Mouse (Mus musculus): ENCODE measurements around the gene Ppp1r26. TPM values are rescaled to one million over a fixed set of nuclear protein-coding genes. Genes with fewer than 3 reads are reported as not detected.
A peak's percentile ranks its signal among the peaks of the same experiment; 100 is the strongest.

Gene Ppp1r26
- polyA plus RNA-seq, 1 experiment from 2014 or later: 2.8 TPM

GRCm38 (mm10) chr2:28432811-28433210 is 13.8 kb upstream of the Ppp1r26 start:
- WGBS: 9% methylated on average over 1 of the region's 1 CpGs
- no peak overlapping the region for H3K9ac ChIP-seq (ENCODE audit: low read length)

GRCm38 (mm10) chr2:28433512-28433911 is 13.1 kb upstream of the Ppp1r26 start:
- Histone ChIP-seq H3K4me1 (ENCODE audit: control insufficient read depth, insufficient read depth, low read length) (no peaks in the 10 kb centered on the region), H3K27ac (ENCODE audit: low read length) (no peak overlapping the region), H3K4me2 (ENCODE audit: low read depth, low read length) (no peak overlapping the region), H3K4me3 (ENCODE audit: low read length) (no peak overlapping the region), H3K27me3 (ENCODE audit: control insufficient read depth, insufficient read depth, low read length) (no peaks in the 10 kb centered on the region), H3K36me3 (ENCODE audit: control insufficient read depth, insufficient read depth) (no peaks in the 10 kb centered on the region), H3K9me3 (replicated peaks; ENCODE audit: control insufficient read depth, low read length) (no peaks in the 10 kb centered on the region), H3K9ac (ENCODE audit: low read length) (no peak overlapping the region)
- no CpG with 5 or more reads among the region's 2 CpGs for WGBS
- no peak for ATAC-seq (replicated peaks; ENCODE audit: extremely low read depth, insufficient read depth, low FRiP score)

More at GRCm38 (mm10) chr2:28432811-28433210, 13.8 kb upstream of the Ppp1r26 start:
- no peak for ATAC-seq (replicated peaks; ENCODE audit: extremely low read depth, insufficient read depth, low FRiP score)
- Histone ChIP-seq H3K27me3 (ENCODE audit: control insufficient read depth, insufficient read depth, low read length) (no peaks in the 10 kb centered on the region), H3K4me1 (ENCODE audit: control insufficient read depth, insufficient read depth, low read length) (no peaks in the 10 kb centered on the region), H3K9me3 (replicated peaks; ENCODE audit: control insufficient read depth, low read length) (no peaks in the 10 kb centered on the region), H3K4me2 (ENCODE audit: low read depth, low read length) (no peak overlapping the region), H3K27ac (ENCODE audit: low read length) (no peak overlapping the region), H3K36me3 (ENCODE audit: control insufficient read depth, insufficient read depth) (no peaks in the 10 kb centered on the region), H3K4me3 (ENCODE audit: low read length) (no peak overlapping the region)

- H3K4me2 ChIP-seq (ENCODE audit: low read depth, low read length): no peak overlapping the region
- no peaks in the 10 kb centered on the region for H3K9me3 ChIP-seq (replicated peaks; ENCODE audit: control insufficient read depth, low read length)
- H3K4me1 ChIP-seq (ENCODE audit: control insufficient read depth, insufficient read depth, low read length): no peaks in the 10 kb centered on the region
- no peak overlapping the region for H3K4me3 ChIP-seq (ENCODE audit: low read length)
- H3K27me3 ChIP-seq (ENCODE audit: control insufficient read depth, insufficient read depth, low read length): no peaks in the 10 kb centered on the region
- WGBS: 76% methylated on average over 11 of the region's 11 CpGs
- H3K27ac ChIP-seq (ENCODE audit: low read length): no peak overlapping the region
- no peak for ATAC-seq (replicated peaks; ENCODE audit: extremely low read depth, insufficient read depth, low FRiP score)
- H3K36me3 ChIP-seq (ENCODE audit: control insufficient read depth, insufficient read depth): no peaks in the 10 kb centered on the region
- no peak overlapping the region for H3K9ac ChIP-seq (ENCODE audit: low read length)
These were observed 11.2 kb upstream of the Ppp1r26 start for GRCm38 (mm10) chr2:28435401-28435800.

- no peak overlapping the region for H3K9ac ChIP-seq (ENCODE audit: low read length)
- H3K9me3 ChIP-seq (replicated peaks; ENCODE audit: control insufficient read depth, low read length): no peaks in the 10 kb centered on the region
- no peak overlapping the region for H3K27ac ChIP-seq (ENCODE audit: low read length)
- no peak overlapping the region for H3K4me3 ChIP-seq (ENCODE audit: low read length)
- ATAC-seq (replicated peaks; ENCODE audit: extremely low read depth, insufficient read depth, low FRiP score): no peak
- 71% methylated on average over 6 of the region's 6 CpGs for WGBS
- H3K4me1 ChIP-seq (ENCODE audit: control insufficient read depth, insufficient read depth, low read length): no peaks in the 10 kb centered on the region
- H3K27me3 ChIP-seq (ENCODE audit: control insufficient read depth, insufficient read depth, low read length): no peaks in the 10 kb centered on the region; the same call in 1 of the 2 replicates
- H3K36me3 ChIP-seq (ENCODE audit: control insufficient read depth, insufficient read depth): no peaks in the 10 kb centered on the region
- no peak overlapping the region for H3K4me2 ChIP-seq (ENCODE audit: low read depth, low read length)
These were observed 5.8 kb upstream of the Ppp1r26 start for GRCm38 (mm10) chr2:28440842-28441241.

GRCm38 (mm10) chr2:28445082-28445481 is 1.5 kb upstream of the Ppp1r26 start:
- H3K36me3 ChIP-seq (ENCODE audit: control insufficient read depth, insufficient read depth): no peaks in the 10 kb centered on the region
- ATAC-seq (replicated peaks; ENCODE audit: extremely low read depth, insufficient read depth, low FRiP score): no peak
- 79% methylated on average over 4 of the region's 4 CpGs for WGBS
- peaks cover 2% of the 10 kb centered on the region for H3K4me1 ChIP-seq (ENCODE audit: control insufficient read depth, insufficient read depth, low read length)
- no peak overlapping the region for H3K4me3 ChIP-seq (ENCODE audit: low read length)
- no peak overlapping the region for H3K27ac ChIP-seq (ENCODE audit: low read length)
- no peak overlapping the region for H3K9ac ChIP-seq (ENCODE audit: low read length)
- no peaks in the 10 kb centered on the region; the same call in 1 of the 2 replicates for H3K27me3 ChIP-seq (ENCODE audit: control insufficient read depth, insufficient read depth, low read length)
- H3K9me3 ChIP-seq (replicated peaks; ENCODE audit: control insufficient read depth, low read length): no peaks in the 10 kb centered on the region
- no peak overlapping the region for H3K4me2 ChIP-seq (ENCODE audit: low read depth, low read length)

GRCm38 (mm10) chr2:28446181-28446514 is 452 bp upstream of the Ppp1r26 start:
- Histone ChIP-seq H3K9ac (ENCODE audit: low read length) (peak overlapping the region; percentile 86), H3K4me1 (ENCODE audit: control insufficient read depth, insufficient read depth, low read length) (peaks cover 2% of the 10 kb centered on the region), H3K36me3 (ENCODE audit: control insufficient read depth, insufficient read depth) (no peaks in the 10 kb centered on the region), H3K4me2 (ENCODE audit: low read depth, low read length) (peak overlapping the region; percentile 97), H3K4me3 (ENCODE audit: low read length) (peak overlapping the region; percentile 69), H3K27me3 (ENCODE audit: control insufficient read depth, insufficient read depth, low read length) (no peaks in the 10 kb centered on the region; the same call in 1 of the 2 replicates), H3K27ac (ENCODE audit: low read length) (peak overlapping the region; percentile 24), H3K9me3 (replicated peaks; ENCODE audit: control insufficient read depth, low read length) (no peaks in the 10 kb centered on the region)
- no peak for ATAC-seq (replicated peaks; ENCODE audit: extremely low read depth, insufficient read depth, low FRiP score)
- WGBS: 9% methylated on average over 5 of the region's 5 CpGs

GRCm38 (mm10) chr2:28447315-28447670 is 693 bp downstream of the Ppp1r26 start:
- ATAC-seq (replicated peaks; ENCODE audit: extremely low read depth, insufficient read depth, low FRiP score): no peak
- peaks cover 2% of the 10 kb centered on the region for H3K4me1 ChIP-seq (ENCODE audit: control insufficient read depth, insufficient read depth, low read length)
- H3K4me3 ChIP-seq (ENCODE audit: low read length): peak overlapping the region; percentile 69
- H3K4me2 ChIP-seq (ENCODE audit: low read depth, low read length): peak overlapping the region; percentile 97
- no peak overlapping the region for H3K27ac ChIP-seq (ENCODE audit: low read length)
- no peaks in the 10 kb centered on the region; the same call in 1 of the 2 replicates for H3K27me3 ChIP-seq (ENCODE audit: control insufficient read depth, insufficient read depth, low read length)
- 7% methylated on average over 11 of the region's 11 CpGs for WGBS
- 0 out of 2 replicates have a peak, but pooled peaks cover under 1% of the 10 kb centered on the region for H3K36me3 ChIP-seq (ENCODE audit: control insufficient read depth, insufficient read depth)
- H3K9me3 ChIP-seq (replicated peaks; ENCODE audit: control insufficient read depth, low read length): no peaks in the 10 kb centered on the region
- H3K9ac ChIP-seq (ENCODE audit: low read length): peak overlapping the region; percentile 86

- ATAC-seq (replicated peaks; ENCODE audit: extremely low read depth, insufficient read depth, low FRiP score): no peak
- Histone ChIP-seq H3K9me3 (replicated peaks; ENCODE audit: control insufficient read depth, low read length) (no peaks in the 10 kb centered on the region), H3K27me3 (ENCODE audit: control insufficient read depth, insufficient read depth, low read length) (no peaks in the 10 kb centered on the region), H3K9ac (ENCODE audit: low read length) (no peak overlapping the region), H3K4me3 (ENCODE audit: low read length) (no peak overlapping the region), H3K27ac (ENCODE audit: low read length) (no peak overlapping the region), H3K4me1 (ENCODE audit: control insufficient read depth, insufficient read depth, low read length) (no peaks in the 10 kb centered on the region), H3K36me3 (ENCODE audit: control insufficient read depth, insufficient read depth) (peaks cover 5% of the 10 kb centered on the region; the same call in 1 of the 2 replicates), H3K4me2 (ENCODE audit: low read depth, low read length) (no peak overlapping the region)
- 83% methylated on average over 11 of the region's 11 CpGs for WGBS
These were observed 5.1 kb downstream of the Ppp1r26 start for GRCm38 (mm10) chr2:28451663-28452062.

- ATAC-seq (replicated peaks; ENCODE audit: extremely low read depth, insufficient read depth, low FRiP score): no peak
- Histone ChIP-seq H3K36me3 (ENCODE audit: control insufficient read depth, insufficient read depth) (peaks cover 5% of the 10 kb centered on the region; the same call in 1 of the 2 replicates), H3K27me3 (ENCODE audit: control insufficient read depth, insufficient read depth, low read length) (no peaks in the 10 kb centered on the region), H3K9me3 (replicated peaks; ENCODE audit: control insufficient read depth, low read length) (no peaks in the 10 kb centered on the region), H3K4me1 (ENCODE audit: control insufficient read depth, insufficient read depth, low read length) (no peaks in the 10 kb centered on the region), H3K27ac (ENCODE audit: low read length) (no peak overlapping the region), H3K9ac (ENCODE audit: low read length) (no peak overlapping the region), H3K4me3 (ENCODE audit: low read length) (no peak overlapping the region), H3K4me2 (ENCODE audit: low read depth, low read length) (no peak overlapping the region)
- WGBS: 85% methylated on average over 6 of the region's 6 CpGs
These were observed 6.9 kb downstream of the Ppp1r26 start for GRCm38 (mm10) chr2:28453539-28453938.

Measured in heart, embryonic 16.5 days (tissue).